8 mouse cellular contexts compared by ENCODE assay signal in genomic region chr10:80371411-80371966, GRCm38 (mm10). TPM values are rescaled to one million over a fixed set of nuclear protein-coding genes. Genes with fewer than 3 reads are reported as not detected.
DNase-seq lines count a peak whose midpoint lies in the region; ATAC-seq and TF ChIP-seq lines count a peak whose summit lies in the region.

No protein-coding gene starts in this region.

- H3K4me3 ChIP-seq in ES-E14 (ENCODE audit: insufficient read depth in 1 of 2, low read depth in 1 of 2, low read length in 2 of 2, poor library complexity in 1 of 2, severe bottlenecking in 1 of 2): peak overlapping the region; percentile 13 to 49; a peak in 3 of 4 replicates
- H3K4me3 ChIP-seq in hindbrain, postnatal 0 days (ENCODE audit: low read length): peak overlapping the region; percentile 14
- H3K4me3 ChIP-seq in limb, embryonic 13.5 days: peak overlapping the region; percentile 40

- H3K36me3 ChIP-seq in ES-E14 (ENCODE audit: control insufficient read depth, insufficient read depth, low read length, poor library complexity, severe bottlenecking): no peaks in the 10 kb centered on the region
- H3K36me3 ChIP-seq in hindbrain, postnatal 0 days (ENCODE audit: insufficient read depth, low read length): no peaks in the 10 kb centered on the region
- H3K36me3 ChIP-seq in limb, embryonic 13.5 days: no peaks in the 10 kb centered on the region

- in situ Hi-C loops in ES-E14 (cut with MboI; ENCODE audit: low sequenced_read_pairs in 2 of 2, unreplicated experiment in 2 of 2): loop anchor here in 1 of 2 experiments (10.0 kb wide), 1 partner anchor 197 kb away; the partner anchor contains the start of genes 1600002K03Rik and Efna2

- no peak for ATAC-seq in CD4-positive, CD25-positive, alpha-beta regulatory T cell, adult 4 months
- peak; percentile 90 for ATAC-seq in hindbrain, postnatal 0 days
- peak; percentile 88 for ATAC-seq in limb, embryonic 13.5 days (ENCODE audit: low FRiP score, low read depth)

- DNase-seq in CD4-positive, CD25-positive, alpha-beta regulatory T cell, adult 2 months (ENCODE audit: low read depth, low spot score): peak; percentile 61
- DNase-seq in ES-E14 (ENCODE audit: low read depth, low spot score): no peak
- peak; percentile 85 for DNase-seq in embryo, embryonic 10.5 days (ENCODE audit: low spot score)
- DNase-seq in hindbrain, postnatal 0 days (ENCODE audit: low spot score): peak; percentile 89
- peak; percentile 61 for DNase-seq in neural tube, embryonic 10.5 days (ENCODE audit: extremely low spot score, low spot score)
- DNase-seq in thymus, postnatal 36 days: peak; percentile 69 to 82

- WGBS in hindbrain, postnatal 0 days: 3% methylated on average over 12 of the region's 12 CpGs
- 2% methylated on average over 12 of the region's 12 CpGs for WGBS in limb, embryonic 13.5 days

- TF ChIP-seq CTCF in hindbrain, postnatal 0 days (IDR thresholded peaks at IDR 0.05; ENCODE audit: low read depth): no peak

- H3K9me3 ChIP-seq in ES-E14 (ENCODE audit: control insufficient read depth, insufficient read depth, low read depth, low read length): no peaks in the 10 kb centered on the region
- no peaks in the 10 kb centered on the region for H3K9me3 ChIP-seq in hindbrain, postnatal 0 days (ENCODE audit: low read length)
- H3K9me3 ChIP-seq in limb, embryonic 13.5 days: peaks cover 4% of the 10 kb centered on the region; the same call in 1 of the 2 replicates

- H3K4me2 ChIP-seq in hindbrain, postnatal 0 days (ENCODE audit: low read depth, low read length): peak overlapping the region; percentile 41
- peak overlapping the region; percentile 53 for H3K4me2 ChIP-seq in limb, embryonic 13.5 days (replicated peaks)

- peak overlapping the region; percentile 25; the same call in 1 of the 2 replicates for H3K9ac ChIP-seq in ES-E14 (ENCODE audit: insufficient read depth, low read depth, low read length, poor library complexity, severe bottlenecking)
- H3K9ac ChIP-seq in hindbrain, postnatal 0 days (replicated peaks; ENCODE audit: low read length): no peak overlapping the region
- H3K9ac ChIP-seq in limb, embryonic 13.5 days: peak overlapping the region; percentile 50; the same call in 1 of the 2 replicates

- no peak overlapping the region for H3K27ac ChIP-seq in ES-E14 (ENCODE audit: insufficient read depth, low read depth, low read length, poor library complexity, severe bottlenecking)
- H3K27ac ChIP-seq in hindbrain, postnatal 0 days: peak overlapping the region; percentile 54
- H3K27ac ChIP-seq in limb, embryonic 13.5 days: no peak overlapping the region; the same call in 1 of the 2 replicates

- H3K27me3 ChIP-seq in hindbrain, postnatal 0 days (ENCODE audit: insufficient read depth, low read length): no peaks in the 10 kb centered on the region
- no peaks in the 10 kb centered on the region for H3K27me3 ChIP-seq in limb, embryonic 13.5 days

- peaks cover 0 to 6% of the 10 kb centered on the region in 2 experiments; a peak in 1 of 4 replicates for H3K4me1 ChIP-seq in ES-E14 (ENCODE audit: control insufficient read depth in 2 of 2, insufficient read depth in 2 of 2, low read length in 2 of 2, poor library complexity in 1 of 2)
- H3K4me1 ChIP-seq in hindbrain, postnatal 0 days (ENCODE audit: insufficient read depth, low read length): no peaks in the 10 kb centered on the region
- H3K4me1 ChIP-seq in limb, embryonic 13.5 days: peaks cover 7% of the 10 kb centered on the region; the same call in 1 of the 2 replicates

TF ChIP-seq in ES-E14, 5 proteins besides CTCF, POLR2A, EP300 and RAD21:
- TF ChIP-seq MAFK (IDR thresholded peaks at IDR 0.05; ENCODE audit: insufficient read depth, low read depth, low read length): no peak
- TF ChIP-seq ZNF384 (IDR thresholded peaks at IDR 0.05; ENCODE audit: low read depth, low read length): no peak
- TF ChIP-seq CHD2 (IDR thresholded peaks at IDR 0.05; ENCODE audit: low read depth, low read length): peak; percentile 91
- no peak for TF ChIP-seq ZC3H11A (IDR thresholded peaks at IDR 0.05; ENCODE audit: borderline replicate concordance, low read depth, low read length)
- TF ChIP-seq HCFC1 (IDR thresholded peaks at IDR 0.05; ENCODE audit: borderline replicate concordance, insufficient read depth, low read length): no peak

RNA-seq across cellular contexts. Expression of gene Plk5, which starts 15.2 kb away (rescaled TPM):
- not detected for polyA plus RNA-seq in CD4-positive, CD25-positive, alpha-beta regulatory T cell, adult 4 months (2017; shearing (Covaris generic))
- total RNA-seq in ES-E14 (2012; rRNA removed): 6.0 and 17.4 TPM in 2 replicates
- 15.7 and 18.3 TPM in 2 replicates for total RNA-seq in hindbrain, postnatal 0 days (2014; rRNA removed)
- polyA plus RNA-seq in hindbrain, postnatal 0 days (2015; fragmentation: Nextera tagmentation; extraction: Ambion mirVana): 8.9 and 9.3 TPM in 2 replicates
- 1.2 and 2.2 TPM in 2 replicates for polyA plus RNA-seq in limb, embryonic 13.5 days (2015; fragmentation: Nextera tagmentation; extraction: Ambion mirVana)

RNA-seq across cellular contexts. Expression of gene Mex3d, which starts 16.0 kb away (rescaled TPM):
- polyA plus RNA-seq in CD4-positive, CD25-positive, alpha-beta regulatory T cell, adult 4 months (2017; shearing (Covaris generic)): 1 to 10 TPM in 1 of 2 experiments, not detected in 1; 1.3 TPM
- total RNA-seq in ES-E14 (2012; rRNA removed): 27.1 and 28.9 TPM in 2 replicates
- total RNA-seq in hindbrain, postnatal 0 days (2014; rRNA removed): 129 and 145 TPM in 2 replicates
- polyA plus RNA-seq in hindbrain, postnatal 0 days (2015; fragmentation: Nextera tagmentation; extraction: Ambion mirVana): 11.6 and 14.2 TPM in 2 replicates
- 9.2 and 9.5 TPM in 2 replicates for polyA plus RNA-seq in limb, embryonic 13.5 days (2015; fragmentation: Nextera tagmentation; extraction: Ambion mirVana)

RNA-seq across cellular contexts. Expression of gene Adamtsl5, which starts 23.3 kb away (rescaled TPM):
- polyA plus RNA-seq in CD4-positive, CD25-positive, alpha-beta regulatory T cell, adult 4 months (2017; shearing (Covaris generic)): not detected
- total RNA-seq in ES-E14 (2012; rRNA removed): 2.1 and 2.4 TPM in 2 replicates
- 0.18 and 1.0 TPM in 2 replicates for total RNA-seq in hindbrain, postnatal 0 days (2014; rRNA removed)
- 0.91 and 1.2 TPM in 2 replicates for polyA plus RNA-seq in hindbrain, postnatal 0 days (2015; fragmentation: Nextera tagmentation; extraction: Ambion mirVana)
- polyA plus RNA-seq in limb, embryonic 13.5 days (2015; fragmentation: Nextera tagmentation; extraction: Ambion mirVana): 2.0 and 2.4 TPM in 2 replicates

RNA-seq across cellular contexts. Expression of gene Mbd3, which starts 27.9 kb away (rescaled TPM):
- 10 to 100 TPM; 26.7 to 27.2 TPM for polyA plus RNA-seq in CD4-positive, CD25-positive, alpha-beta regulatory T cell, adult 4 months (2017; shearing (Covaris generic))
- 131 and 134 TPM in 2 replicates for total RNA-seq in ES-E14 (2012; rRNA removed)
- 48.2 and 50.4 TPM in 2 replicates for total RNA-seq in hindbrain, postnatal 0 days (2014; rRNA removed)
- polyA plus RNA-seq in hindbrain, postnatal 0 days (2015; fragmentation: Nextera tagmentation; extraction: Ambion mirVana): 166 and 175 TPM in 2 replicates
- 276 and 288 TPM in 2 replicates for polyA plus RNA-seq in limb, embryonic 13.5 days (2015; fragmentation: Nextera tagmentation; extraction: Ambion mirVana)

RNA-seq across cellular contexts. Expression of gene Uqcr11, which starts 35.1 kb away (rescaled TPM):
- 100 to 1,000 TPM; 268 to 337 TPM for polyA plus RNA-seq in CD4-positive, CD25-positive, alpha-beta regulatory T cell, adult 4 months (2017; shearing (Covaris generic))
- total RNA-seq in ES-E14 (2012; rRNA removed): 995 and 1,362 TPM in 2 replicates
- 369 and 391 TPM in 2 replicates for total RNA-seq in hindbrain, postnatal 0 days (2014; rRNA removed)
- polyA plus RNA-seq in hindbrain, postnatal 0 days (2015; fragmentation: Nextera tagmentation; extraction: Ambion mirVana): 897 and 981 TPM in 2 replicates
- polyA plus RNA-seq in limb, embryonic 13.5 days (2015; fragmentation: Nextera tagmentation; extraction: Ambion mirVana): 443 and 459 TPM in 2 replicates
